In the genomic region with DNA sequence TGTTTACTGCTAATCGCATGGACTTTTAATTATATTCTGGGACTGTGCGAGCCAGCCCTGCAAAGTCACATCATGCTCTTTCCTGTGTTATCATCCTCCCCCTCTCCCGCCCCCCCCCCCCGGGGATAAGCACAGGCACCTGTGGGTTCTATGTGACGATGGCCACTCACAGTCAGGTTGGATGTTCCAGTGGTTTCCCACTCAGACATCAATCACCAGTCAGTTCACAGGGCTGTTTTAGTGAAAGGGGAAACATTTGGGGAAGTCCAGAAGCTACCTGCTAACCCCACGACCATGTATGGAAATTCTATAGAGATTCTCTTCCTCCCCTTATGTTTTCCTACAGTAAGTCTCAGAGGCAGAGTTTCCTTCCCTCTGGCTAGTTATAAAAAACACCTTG, we compare ENCODE assay signal across 20 mouse cellular contexts. TPM values are rescaled to one million over a fixed set of nuclear protein-coding genes. Genes with fewer than 3 reads are reported as not detected.
DNase-seq lines count a peak whose midpoint lies in the region; ATAC-seq and TF ChIP-seq lines count a peak whose summit lies in the region.
"Had no signal": no experiment of that assay in that cellular context is flagged by ENCODE, and none has a peak within 500 bp of the region (broad histone marks: within the 10 kb centered on the region; RNA-seq: fewer than 3 reads in every experiment).

No protein-coding gene starts in this region.

- H3K79me2 ChIP-seq in MEL (ENCODE audit: control insufficient read depth, insufficient read depth, low read length, poor library complexity): 0 out of 2 replicates have a peak, but pooled peaks cover 1% of the 10 kb centered on the region

- H3K4me2 ChIP-seq in liver, embryonic 16.5 days (ENCODE audit: low read depth, low read length): no peak overlapping the region
- H3K4me2 ChIP-seq: forebrain, embryonic 13.5 days; hindbrain, embryonic 12.5 days; limb, embryonic 15.5 days; neural tube, embryonic 15.5 days had no signal

- DNase-seq in MEL (ENCODE audit: low read depth, low spot score): peak; percentile 20
- peak; percentile 89 for DNase-seq in induced T-regulatory cell, adult 2 months (ENCODE audit: low read depth)
- DNase-seq in splenic B cell, adult 2 months (ENCODE audit: low read depth, low spot score): peak; percentile 65
- no peak for DNase-seq in kidney, adult 18-20 months
- DNase-seq in heart, adult 8-10 months (ENCODE audit: low spot score): no peak
- DNase-seq: adrenal gland, postnatal 10 days; cerebellum, postnatal 36 days; gastrocnemius, postnatal 25 days; midbrain, embryonic 14.5 days; right cerebral cortex, postnatal 14 days; spleen, adult 18-20 months; thymus, postnatal 36 days had no signal

- no peak for TF ChIP-seq RAD21 in MEL (IDR thresholded peaks at IDR 0.05; ENCODE audit: low read depth, low read length)

- H3K4me3 ChIP-seq in MEL (ENCODE audit: control insufficient read depth in 1 of 2, insufficient read depth in 1 of 2, low read depth in 2 of 2, low read length in 2 of 2): no peak overlapping the region
- no peak overlapping the region for H3K4me3 ChIP-seq in liver, embryonic 16.5 days (ENCODE audit: low read depth, low read length)
- H3K4me3 ChIP-seq: forebrain, embryonic 13.5 days; heart, embryonic 10.5 days; hindbrain, embryonic 12.5 days; limb, embryonic 15.5 days; neural tube, embryonic 15.5 days had no signal

- no peak for TF ChIP-seq EP300 in MEL (IDR thresholded peaks at IDR 0.05; ENCODE audit: low read depth in 1 of 2, low read length in 2 of 2)

- H3K9ac ChIP-seq in MEL (ENCODE audit: control insufficient read depth, low read depth, low read length, poor library complexity, severe bottlenecking): no peak overlapping the region
- H3K9ac ChIP-seq in liver, embryonic 16.5 days (ENCODE audit: low read depth, low read length): no peak overlapping the region
- H3K9ac ChIP-seq: forebrain, embryonic 13.5 days; hindbrain, embryonic 12.5 days; limb, embryonic 15.5 days; neural tube, embryonic 15.5 days had no signal

- TF ChIP-seq CTCF in MEL (IDR thresholded peaks at IDR 0.05 in 2 of 3, conservative IDR thresholded peaks at IDR 0.05 in 1 of 3; ENCODE audit: control insufficient read depth in 1 of 3, insufficient read depth in 1 of 3, low read depth in 2 of 3, low read length in 3 of 3, poor library complexity in 1 of 3, severe bottlenecking in 1 of 3): no peak

- no peaks in the 10 kb centered on the region for H3K27me3 ChIP-seq in MEL (ENCODE audit: control insufficient read depth in 1 of 2, insufficient read depth in 2 of 2, low read length in 2 of 2)
- no peaks in the 10 kb centered on the region for H3K27me3 ChIP-seq in liver, embryonic 16.5 days (ENCODE audit: control insufficient read depth, insufficient read depth, low read depth, low read length)
- H3K27me3 ChIP-seq in splenic B cell, adult 2 months (ENCODE audit: control insufficient read depth, insufficient read depth, low read length, poor library complexity, severe bottlenecking): no peaks in the 10 kb centered on the region; the same call in 1 of the 2 replicates
- H3K27me3 ChIP-seq: forebrain, embryonic 13.5 days; hindbrain, embryonic 12.5 days; limb, embryonic 15.5 days; neural tube, embryonic 15.5 days had no signal

- no peaks in the 10 kb centered on the region for H3K9me3 ChIP-seq in MEL (replicated peaks; ENCODE audit: insufficient read depth, low read length)
- no peaks in the 10 kb centered on the region for H3K9me3 ChIP-seq in liver, embryonic 16.5 days (replicated peaks; ENCODE audit: control insufficient read depth, low read length)
- H3K9me3 ChIP-seq: forebrain, embryonic 13.5 days; heart, embryonic 10.5 days; hindbrain, embryonic 12.5 days; limb, embryonic 15.5 days; neural tube, embryonic 15.5 days had no signal

- TF ChIP-seq POLR2A in MEL (IDR thresholded peaks at IDR 0.05; ENCODE audit: control insufficient read depth in 1 of 2, insufficient read depth in 1 of 2, low read depth in 1 of 2, low read length in 2 of 2, poor library complexity in 1 of 2): no peak

- peaks cover 16 to 17% of the 10 kb centered on the region in 2 experiments for H3K4me1 ChIP-seq in MEL (ENCODE audit: control insufficient read depth in 1 of 2, insufficient read depth in 2 of 2, low read length in 2 of 2)
- H3K4me1 ChIP-seq in liver, embryonic 16.5 days (ENCODE audit: control insufficient read depth, low read depth, low read length): peaks cover 57% of the 10 kb centered on the region
- H3K4me1 ChIP-seq: limb, embryonic 15.5 days had no signal

- no peak overlapping the region for H3K27ac ChIP-seq in MEL (ENCODE audit: control insufficient read depth, low read depth, low read length)
- peak overlapping the region; percentile 66 for H3K27ac ChIP-seq in liver, embryonic 16.5 days (ENCODE audit: low read length)
- H3K27ac ChIP-seq: forebrain, embryonic 13.5 days; heart, embryonic 10.5 days; hindbrain, embryonic 12.5 days; limb, embryonic 15.5 days; neural tube, embryonic 15.5 days had no signal

- WGBS in liver, embryonic 16.5 days (ENCODE audit: insufficient replicate concordance): 44% methylated on average over 5 of the region's 6 CpGs

- H3K36me3 ChIP-seq in MEL (ENCODE audit: control insufficient read depth in 1 of 2, insufficient read depth in 2 of 2, low read length in 2 of 2): peaks cover 0 to 25% of the 10 kb centered on the region in 2 experiments; a peak in 2 of 4 replicates
- H3K36me3 ChIP-seq in liver, embryonic 16.5 days (ENCODE audit: control insufficient read depth, insufficient read depth): no peaks in the 10 kb centered on the region; the same call in 1 of the 2 replicates
- H3K36me3 ChIP-seq in splenic B cell, adult 2 months (ENCODE audit: control insufficient read depth, insufficient read depth, low read length, poor library complexity, severe bottlenecking): no peaks in the 10 kb centered on the region
- H3K36me3 ChIP-seq: hindbrain, embryonic 12.5 days; limb, embryonic 15.5 days; neural tube, embryonic 15.5 days had no signal

- no peak for ATAC-seq in liver, embryonic 16.5 days (ENCODE audit: low read depth)
- ATAC-seq in erythroblast, adult 5-6 weeks (replicated peaks; ENCODE audit: low FRiP score, poor library complexity, severe bottlenecking): no peak
- ATAC-seq: forebrain, embryonic 13.5 days; lung, postnatal 0 days had no signal

TF ChIP-seq in MEL, 35 proteins besides CTCF, POLR2A, EP300 and RAD21:
- TF ChIP-seq MXI1 (IDR thresholded peaks at IDR 0.05; ENCODE audit: low read depth, low read length) (no peak), UBTF (IDR thresholded peaks at IDR 0.05; ENCODE audit: borderline replicate concordance, insufficient read depth, low read depth, low read length) (no peak), CHD1 (IDR thresholded peaks at IDR 0.05; ENCODE audit: low read depth, low read length) (no peak), TBP (IDR thresholded peaks at IDR 0.05; ENCODE audit: low read depth, low read length) (no peak), KAT2A (conservative IDR thresholded peaks at IDR 0.05; ENCODE audit: low read depth, low read length) (no peak), GATA1 (IDR thresholded peaks at IDR 0.05; ENCODE audit: low read depth, low read length) (no peak), USF1 (IDR thresholded peaks at IDR 0.05; ENCODE audit: low read depth, low read length) (no peak), E2F4 (IDR thresholded peaks at IDR 0.05; ENCODE audit: borderline replicate concordance, low read depth, low read length) (no peak), ZMIZ1 (IDR thresholded peaks at IDR 0.05; ENCODE audit: low read depth, low read length) (no peak), ELF1 (IDR thresholded peaks at IDR 0.05; ENCODE audit: low read depth, low read length) (no peak), MYB (IDR thresholded peaks at IDR 0.05; ENCODE audit: low read depth, low read length) (no peak), MEF2A (IDR thresholded peaks at IDR 0.05; ENCODE audit: extremely low read depth, insufficient replicate concordance, low read depth, low read length, poor library complexity, severe bottlenecking) (no peak)

RNA-seq across cellular contexts. Expression of gene Rab8b, which starts 21.6 kb away (rescaled TPM):
- 15.0 and 16.4 TPM in 2 replicates for total RNA-seq in MEL (2012; rRNA removed)
- polyA plus RNA-seq in MEL (2012; ENCODE audit: insufficient read depth in 1 of 2, insufficient read length in 2 of 2, low read depth in 1 of 2, low replicate concordance in 2 of 2, missing spikeins in 1 of 2): 10 to 100 TPM in 1 of 2 experiments, not detected in 1; 16.1 TPM
- polyA plus RNA-seq in liver, embryonic 16.5 days (2015; fragmentation: Nextera tagmentation; extraction: Ambion mirVana): 30.4 and 30.6 TPM in 2 replicates
- 1 to 10 TPM; 7.7 to 9.2 (median 8.2) TPM for total RNA-seq in heart, adult 8-10 months (2022)
- 41.3 and 62.1 TPM in 2 replicates for total RNA-seq in erythroblast, adult 5-6 weeks (2015; ENCODE audit: low replicate concordance)
- total RNA-seq in erythroblast, adult 5-6 weeks (2017; ENCODE audit: low replicate concordance): 99.4 and 106 TPM in 2 replicates

RNA-seq across cellular contexts. Expression of gene Rps27l, which starts 48.0 kb away (rescaled TPM):
- 502 and 524 TPM in 2 replicates for total RNA-seq in MEL (2012; rRNA removed)
- polyA plus RNA-seq in MEL (2012; ENCODE audit: insufficient read depth in 1 of 2, insufficient read length in 2 of 2, low read depth in 1 of 2, low replicate concordance in 2 of 2, missing spikeins in 1 of 2): 100 to 1,000 TPM in 1 of 2 experiments, not detected in 1; 469 TPM
- 406 and 455 TPM in 2 replicates for polyA plus RNA-seq in liver, embryonic 16.5 days (2015; fragmentation: Nextera tagmentation; extraction: Ambion mirVana)
- total RNA-seq in heart, adult 8-10 months (2022): 100 to 1,000 TPM; 151 to 173 (median 164) TPM
- total RNA-seq in erythroblast, adult 5-6 weeks (2015; ENCODE audit: low replicate concordance): 102 and 125 TPM in 2 replicates
- 23.7 and 43.2 TPM in 2 replicates for total RNA-seq in erythroblast, adult 5-6 weeks (2017; ENCODE audit: low replicate concordance)

Comparison
In these comparisons a context has a peak if more than half of its experiments do, and no peak if none do; other contexts are left out.
1. DNase-seq: peak in MEL (single experiment), induced T-regulatory cell, adult 2 months (single experiment) and splenic B cell, adult 2 months (single experiment); none in kidney, adult 18-20 months (single experiment) and heart, adult 8-10 months (single experiment).